Mouse (Mus musculus) heart, embryonic 12.5 days (tissue): ENCODE results near the gene Srrm4. TPM values are rescaled to one million over a fixed set of nuclear protein-coding genes. Genes with fewer than 3 reads are reported as not detected.

Experiments
- ATAC-seq: fragments of 200-750 bp; cut with Nextera tagmentation; 2 replicates; pipeline ENCODE4 v1.8.0; 2017; ENCODE audit warnings: moderate TSS enrichment, moderate library complexity; ENCODE audit not compliant: insufficient number of reproducible peaks, low FRiP score
- H3K27ac ChIP-seq: fragments of 300-500 bp; sonication (generic); 2 replicates; pipeline ENCODE4 v1.5.1; 2016; ENCODE audit warnings: mild to moderate bottlenecking, moderate library complexity; ENCODE audit not compliant: poor library complexity, severe bottlenecking
- H3K27me3 ChIP-seq: fragments of 300-500 bp; sonication (generic); replicated peaks from 2 replicates; pipeline ENCODE4 v1.6.1; 2016; ENCODE audit warnings: mild to moderate bottlenecking, moderate library complexity
- H3K36me3 ChIP-seq: fragments of 300-500 bp; sonication (generic); 2 replicates; pipeline ENCODE4 v1.6.1; 2016; ENCODE audit warnings: mild to moderate bottlenecking, moderate library complexity
- H3K4me1 ChIP-seq: fragments of 300-500 bp; sonication (generic); replicated peaks from 2 replicates; pipeline ENCODE4 v1.6.1; 2016; ENCODE audit warnings: mild to moderate bottlenecking
- H3K4me2 ChIP-seq: fragments of 300-500 bp; sonication (generic); 2 replicates; pipeline ENCODE4 v1.6.1; 2016; ENCODE audit warnings: mild to moderate bottlenecking, moderate library complexity
- H3K4me3 ChIP-seq: fragments of 300-500 bp; sonication (generic); 2 replicates; pipeline ENCODE4 v1.5.1; 2016; ENCODE audit warnings: mild to moderate bottlenecking
- H3K9ac ChIP-seq: fragments of 300-500 bp; sonication (generic); 2 replicates; pipeline ENCODE4 v1.6.1; 2016; ENCODE audit warnings: mild to moderate bottlenecking, moderate library complexity
- H3K9me3 ChIP-seq: fragments of 300-500 bp; sonication (generic); replicated peaks from 2 replicates; pipeline ENCODE4 v1.6.1; 2016; ENCODE audit warnings: mild to moderate bottlenecking, moderate library complexity
- WGBS: fragments of 180-500 bp; shearing (Covaris S2); methylation state at CpG from one replicate; pipeline ENCODE4 v1.1.7; 2016; 5-methylcytosine and 5-hydroxymethylcytosine counted together
- polyA plus RNA-seq: library from polyadenylated mRNA; unstranded; fragments of >200 nt; fragmentation: Nextera tagmentation; extraction: Ambion mirVana; gene quantifications from 2 replicates; pipeline ENCODE4 v1.2.1, GENCODE M21; 2016

Gene Srrm4
- polyA plus RNA-seq, 1 experiment from 2014 or later, result 1.7 TPM

DNA sequence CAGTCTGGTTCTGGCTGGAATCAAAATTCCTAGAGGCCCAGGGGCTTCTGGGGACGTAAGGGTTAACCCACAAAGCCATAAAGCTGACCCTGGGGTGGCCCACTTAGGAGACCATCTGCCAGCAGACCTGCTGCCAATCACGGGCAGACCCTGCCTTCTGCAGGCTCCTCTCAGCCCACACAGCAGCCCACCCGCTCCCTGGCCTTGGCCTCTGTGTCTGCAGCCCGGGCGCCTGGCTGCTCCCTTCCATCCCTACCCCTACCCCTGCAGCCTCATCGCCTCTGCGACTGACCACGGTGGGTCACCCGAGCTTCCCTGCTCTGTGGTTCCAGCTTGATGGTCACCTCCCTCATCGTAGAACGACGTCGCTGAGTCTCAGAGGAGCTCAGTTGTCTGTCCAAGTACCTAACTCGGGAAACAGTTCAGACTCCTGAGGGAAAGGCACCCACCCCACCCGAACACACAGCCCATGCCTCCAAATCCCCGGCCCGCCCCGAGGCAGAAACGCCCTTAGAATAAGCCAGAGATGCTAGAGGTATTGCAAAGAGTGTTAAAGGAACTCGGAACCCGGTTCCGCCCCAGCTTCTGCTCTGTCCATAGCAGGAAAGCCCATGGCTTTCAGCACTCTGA is 20.3 kb downstream of the Srrm4 start:
- H3K4me1 ChIP-seq, result no peaks in the 10 kb centered on the region
- H3K9me3 ChIP-seq, result no peaks in the 10 kb centered on the region
- no peaks in the 10 kb centered on the region for H3K36me3 ChIP-seq
- no peak overlapping the region for H3K4me2 ChIP-seq
- no peak overlapping the region for H3K9ac ChIP-seq
- ATAC-seq, result no peak
- WGBS, result 11% methylated on average over 22 of the region's 22 CpGs
- H3K27me3 ChIP-seq, result peaks cover 10% of the 10 kb centered on the region; the same call in 1 of the 2 replicates
- H3K27ac ChIP-seq, result no peak overlapping the region
- H3K4me3 ChIP-seq, result no peak overlapping the region

DNA sequence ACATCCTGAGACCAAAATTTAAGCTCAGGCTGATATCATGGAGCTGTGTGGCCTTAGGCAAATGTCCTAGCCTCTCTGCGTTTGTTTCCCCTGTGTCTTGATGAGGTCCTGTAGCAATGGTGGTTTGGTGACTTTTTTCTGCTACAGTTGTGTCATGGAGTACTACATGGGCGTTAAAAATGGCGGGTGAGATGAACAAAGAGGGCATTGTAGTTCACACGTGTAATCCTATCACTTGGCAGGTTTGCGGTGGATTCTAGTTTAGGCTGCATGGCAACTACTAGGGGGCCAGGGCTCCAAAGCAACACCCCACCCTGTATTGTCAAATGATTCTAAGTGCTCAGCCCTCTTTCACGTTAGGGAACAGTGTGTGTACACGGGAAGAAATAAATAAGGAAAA is 21.1 kb downstream of the Srrm4 start:
- 70% methylated on average over 7 of the region's 7 CpGs for WGBS
- Histone ChIP-seq H3K9me3 (no peaks in the 10 kb centered on the region), H3K4me3 (no peak overlapping the region), H3K27ac (no peak overlapping the region), H3K27me3 (peaks cover 10% of the 10 kb centered on the region; the same call in 1 of the 2 replicates), H3K36me3 (no peaks in the 10 kb centered on the region), H3K4me2 (no peak overlapping the region), H3K4me1 (no peaks in the 10 kb centered on the region), H3K9ac (no peak overlapping the region)
- ATAC-seq, result no peak

- WGBS, result 3% methylated on average over 9 of the region's 9 CpGs
- no peak overlapping the region for H3K4me2 ChIP-seq
- H3K4me3 ChIP-seq, result no peak overlapping the region
- no peak overlapping the region for H3K9ac ChIP-seq
- H3K27me3 ChIP-seq, result peaks cover 10% of the 10 kb centered on the region; the same call in 1 of the 2 replicates
- no peaks in the 10 kb centered on the region for H3K4me1 ChIP-seq
- no peaks in the 10 kb centered on the region for H3K9me3 ChIP-seq
- ATAC-seq, result no peak
- H3K36me3 ChIP-seq, result no peaks in the 10 kb centered on the region
- no peak overlapping the region for H3K27ac ChIP-seq
These were observed 22.0 kb downstream of the Srrm4 start for GRCm38 (mm10) chr5:116569629-116570028.

DNA sequence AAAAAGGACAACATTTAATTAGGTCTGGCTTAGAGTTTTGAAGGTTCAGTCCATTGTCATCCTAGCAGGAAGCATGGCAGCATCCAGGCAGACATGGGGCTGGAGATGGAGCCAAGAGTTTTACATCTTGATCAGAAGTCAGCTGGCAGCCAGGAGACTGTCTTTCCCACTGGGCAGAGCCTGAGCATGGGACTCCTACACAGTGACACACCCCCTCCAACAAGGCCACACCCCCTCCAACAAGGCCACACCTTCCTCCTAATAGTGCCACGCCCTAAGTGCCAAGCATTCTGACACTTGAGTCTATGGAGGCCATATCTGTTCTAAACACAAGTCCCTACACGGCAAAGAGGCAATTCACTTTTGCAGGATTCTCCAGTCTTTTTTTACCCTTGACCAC is 23.6 kb downstream of the Srrm4 start:
- H3K9me3 ChIP-seq, result no peaks in the 10 kb centered on the region
- H3K4me1 ChIP-seq, result no peaks in the 10 kb centered on the region
- H3K27me3 ChIP-seq, result peaks cover 10% of the 10 kb centered on the region; the same call in 1 of the 2 replicates
- H3K36me3 ChIP-seq, result no peaks in the 10 kb centered on the region
- no peak overlapping the region for H3K4me3 ChIP-seq
- WGBS, result 77% methylated on average over 2 of the region's 2 CpGs
- H3K27ac ChIP-seq, result no peak overlapping the region
- ATAC-seq, result no peak
- no peak overlapping the region for H3K9ac ChIP-seq
- no peak overlapping the region for H3K4me2 ChIP-seq

DNA sequence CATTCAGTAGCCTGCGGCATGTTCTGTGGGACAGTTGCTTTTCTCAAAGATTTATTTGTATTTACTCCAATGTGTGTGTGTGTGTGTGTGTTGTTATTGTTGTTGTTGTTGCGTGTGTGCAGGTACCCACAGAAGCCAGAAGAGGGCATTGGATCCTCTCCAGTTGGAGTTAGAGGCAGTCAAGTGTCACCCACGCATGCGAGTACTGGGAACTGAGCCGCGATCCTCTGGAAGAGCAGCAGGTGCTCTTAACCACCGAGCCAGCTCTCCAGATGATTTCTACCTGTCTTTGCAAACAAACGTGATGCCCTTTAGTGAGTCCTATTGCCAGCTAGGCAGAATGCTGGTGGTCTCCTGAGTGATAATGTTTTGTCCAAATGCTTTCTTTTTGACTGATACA is 24.3 kb downstream of the Srrm4 start:
- Histone ChIP-seq H3K4me1 (no peaks in the 10 kb centered on the region), H3K9me3 (no peaks in the 10 kb centered on the region), H3K9ac (no peak overlapping the region), H3K4me2 (no peak overlapping the region), H3K4me3 (no peak overlapping the region), H3K27me3 (peaks cover 10% of the 10 kb centered on the region; the same call in 1 of the 2 replicates), H3K27ac (no peak overlapping the region), H3K36me3 (no peaks in the 10 kb centered on the region)
- ATAC-seq, result no peak
- 89% methylated on average over 8 of the region's 8 CpGs for WGBS

DNA sequence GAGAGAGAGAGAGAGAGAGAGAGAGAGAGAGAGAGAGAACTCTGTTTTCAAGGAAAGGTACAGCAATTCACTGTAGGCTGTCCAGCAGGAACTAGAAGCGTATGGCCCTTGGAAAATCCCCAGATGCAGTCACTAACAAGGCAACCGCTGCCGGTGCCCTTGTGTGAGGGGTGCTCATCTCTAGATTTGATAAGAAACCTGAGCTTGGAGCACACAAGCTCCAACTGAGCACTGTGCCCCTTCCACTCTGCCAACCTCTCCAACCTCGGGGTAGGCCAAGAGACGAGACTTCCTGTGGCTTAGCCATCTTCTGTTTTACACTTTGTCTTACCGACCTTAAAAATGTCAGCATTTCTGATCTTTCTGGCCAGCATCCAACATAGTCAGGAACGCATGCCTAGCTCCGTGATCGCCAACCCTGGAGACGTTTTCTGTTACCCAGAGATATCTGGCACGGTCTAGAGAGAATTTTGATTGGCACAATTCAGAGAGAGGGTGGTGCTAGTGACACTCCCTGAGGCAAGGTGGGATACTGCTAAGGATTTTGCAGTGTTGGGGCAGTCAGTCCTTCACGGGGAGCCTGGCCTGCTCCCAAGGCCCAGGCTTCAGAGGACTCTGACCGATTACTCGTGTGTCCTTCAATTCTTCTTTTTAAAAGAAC is 25.1 kb downstream of the Srrm4 start:
- 67% methylated on average over 14 of the region's 14 CpGs for WGBS
- H3K4me1 ChIP-seq, result no peaks in the 10 kb centered on the region
- no peak overlapping the region for H3K9ac ChIP-seq
- H3K27me3 ChIP-seq, result peaks cover 5% of the 10 kb centered on the region; the same call in 1 of the 2 replicates
- H3K9me3 ChIP-seq, result no peaks in the 10 kb centered on the region
- no peak overlapping the region for H3K4me2 ChIP-seq
- no peak for ATAC-seq
- no peak overlapping the region for H3K27ac ChIP-seq
- no peaks in the 10 kb centered on the region for H3K36me3 ChIP-seq
- H3K4me3 ChIP-seq, result no peak overlapping the region

GRCm38 (mm10) chr5:116565573-116565972 is 26.0 kb downstream of the Srrm4 start:
- no peak overlapping the region for H3K4me3 ChIP-seq
- no peaks in the 10 kb centered on the region for H3K9me3 ChIP-seq
- H3K27ac ChIP-seq, result no peak overlapping the region
- H3K4me1 ChIP-seq, result no peaks in the 10 kb centered on the region
- H3K9ac ChIP-seq, result no peak overlapping the region
- H3K36me3 ChIP-seq, result no peaks in the 10 kb centered on the region
- H3K27me3 ChIP-seq, result no peaks in the 10 kb centered on the region
- ATAC-seq, result no peak
- 76% methylated on average over 9 of the region's 9 CpGs for WGBS
- H3K4me2 ChIP-seq, result no peak overlapping the region

DNA sequence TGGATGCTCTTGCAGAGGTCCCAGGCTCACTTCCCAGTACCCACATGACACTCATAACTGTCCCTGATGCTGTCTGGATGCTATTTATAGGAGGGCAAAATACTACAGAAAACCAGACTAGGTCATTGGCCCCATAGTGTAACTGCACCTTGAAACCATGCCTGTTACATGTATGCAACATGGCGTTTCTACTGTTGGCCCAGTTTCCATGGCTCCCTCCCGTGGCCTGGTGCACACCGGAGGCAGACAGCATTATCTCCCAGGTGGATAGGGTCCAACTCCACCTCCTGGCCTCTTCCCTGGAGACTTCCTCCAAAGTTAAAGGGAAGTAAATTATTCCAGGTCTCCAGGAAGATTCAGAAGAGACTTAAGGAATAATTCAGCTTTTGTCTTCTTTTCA is 27.2 kb downstream of the Srrm4 start:
- Histone ChIP-seq H3K4me1 (no peaks in the 10 kb centered on the region), H3K9ac (no peak overlapping the region), H3K4me2 (no peak overlapping the region), H3K27ac (no peak overlapping the region), H3K4me3 (no peak overlapping the region), H3K27me3 (no peaks in the 10 kb centered on the region), H3K36me3 (no peaks in the 10 kb centered on the region), H3K9me3 (no peaks in the 10 kb centered on the region)
- ATAC-seq, result no peak
- 82% methylated on average over 3 of the region's 3 CpGs for WGBS

DNA sequence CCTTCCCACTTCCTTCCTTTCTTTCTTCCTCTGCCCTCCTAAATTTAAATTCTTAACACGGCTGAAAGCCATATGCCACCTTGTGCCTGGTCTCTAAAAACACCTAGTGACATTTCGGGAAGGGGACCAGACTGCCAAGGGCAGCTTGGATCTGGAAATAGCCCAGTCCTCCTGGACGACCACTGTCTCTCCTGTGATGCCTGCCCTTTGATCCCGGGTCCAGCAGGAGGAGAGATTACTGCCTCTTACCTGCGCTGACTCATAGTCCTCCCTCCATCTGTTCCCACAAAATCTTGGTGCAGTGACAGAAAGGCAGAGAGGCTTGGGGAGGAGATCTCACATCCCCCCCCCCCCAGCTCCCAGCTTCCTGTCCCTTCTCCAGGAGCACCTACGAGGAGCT is 27.9 kb downstream of the Srrm4 start:
- 54% methylated on average over 6 of the region's 6 CpGs for WGBS
- no peaks in the 10 kb centered on the region for H3K27me3 ChIP-seq
- no peak overlapping the region for H3K9ac ChIP-seq
- no peaks in the 10 kb centered on the region for H3K9me3 ChIP-seq
- no peaks in the 10 kb centered on the region for H3K4me1 ChIP-seq
- H3K4me3 ChIP-seq, result no peak overlapping the region
- no peak overlapping the region for H3K4me2 ChIP-seq
- no peak for ATAC-seq
- H3K27ac ChIP-seq, result no peak overlapping the region
- H3K36me3 ChIP-seq, result no peaks in the 10 kb centered on the region

DNA sequence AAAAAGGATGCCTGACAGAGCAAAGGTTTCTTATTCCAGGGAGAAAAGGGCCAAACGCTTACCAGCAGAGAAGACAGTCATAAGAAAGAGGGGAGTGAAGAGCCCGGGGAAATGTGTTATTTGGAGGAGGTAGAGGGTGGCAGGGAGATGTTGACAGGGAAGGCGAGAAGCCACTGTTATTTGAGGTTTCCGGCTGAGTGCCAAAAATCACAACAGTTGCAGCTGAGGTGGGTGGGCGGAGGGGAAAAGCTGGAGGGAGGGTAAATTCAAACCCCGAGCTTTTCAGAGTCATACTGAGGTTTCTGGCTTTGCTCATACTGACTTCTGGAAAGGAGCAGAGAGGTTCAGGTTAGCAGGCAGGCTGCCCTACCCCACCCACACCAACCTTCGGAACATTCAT is 32.5 kb downstream of the Srrm4 start:
- H3K36me3 ChIP-seq, result no peaks in the 10 kb centered on the region
- no peak overlapping the region for H3K4me3 ChIP-seq
- WGBS, result 69% methylated on average over 7 of the region's 7 CpGs
- no peaks in the 10 kb centered on the region for H3K27me3 ChIP-seq
- no peak overlapping the region for H3K4me2 ChIP-seq
- no peaks in the 10 kb centered on the region for H3K4me1 ChIP-seq
- H3K27ac ChIP-seq, result no peak overlapping the region
- H3K9me3 ChIP-seq, result no peaks in the 10 kb centered on the region
- H3K9ac ChIP-seq, result no peak overlapping the region
- no peak for ATAC-seq

DNA sequence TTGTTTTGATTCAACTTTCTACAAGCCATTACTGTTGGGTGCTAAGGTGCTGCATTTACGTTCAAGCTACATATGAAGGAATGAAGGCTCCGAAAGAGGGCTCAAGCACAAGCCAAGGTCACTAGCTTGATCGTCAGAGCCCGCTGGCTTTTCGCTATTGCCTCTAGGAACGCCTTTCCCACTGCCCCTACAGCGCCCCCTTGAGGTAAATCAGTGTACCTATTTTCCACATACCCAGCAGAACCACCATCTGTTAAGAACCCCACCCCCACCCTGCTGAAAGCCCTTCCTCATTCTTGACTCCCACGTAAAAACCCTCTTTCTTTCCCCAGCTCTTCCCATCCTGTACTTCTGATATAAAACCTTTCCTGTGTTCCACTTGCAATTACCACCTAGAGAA is 35.0 kb downstream of the Srrm4 start:
- H3K27ac ChIP-seq, result no peak overlapping the region
- H3K36me3 ChIP-seq, result no peaks in the 10 kb centered on the region
- WGBS, result 42% methylated on average over 8 of the region's 8 CpGs
- no peaks in the 10 kb centered on the region for H3K27me3 ChIP-seq
- H3K9me3 ChIP-seq, result no peaks in the 10 kb centered on the region
- H3K4me3 ChIP-seq, result no peak overlapping the region
- no peaks in the 10 kb centered on the region for H3K4me1 ChIP-seq
- no peak overlapping the region for H3K4me2 ChIP-seq
- ATAC-seq, result no peak
- no peak overlapping the region for H3K9ac ChIP-seq

GRCm38 (mm10) chr5:116553868-116554267 is 37.7 kb downstream of the Srrm4 start:
- Histone ChIP-seq H3K4me1 (no peaks in the 10 kb centered on the region), H3K27me3 (no peaks in the 10 kb centered on the region), H3K9ac (no peak overlapping the region), H3K4me2 (no peak overlapping the region), H3K9me3 (peaks cover 7% of the 10 kb centered on the region; the same call in 1 of the 2 replicates), H3K27ac (no peak overlapping the region), H3K36me3 (no peaks in the 10 kb centered on the region), H3K4me3 (no peak overlapping the region)
- ATAC-seq, result no peak
- WGBS, result 14% methylated on average over 5 of the region's 5 CpGs
